Mouse (Mus musculus) monocyte, adult 5-6 weeks (primary cell): ENCODE results near the gene Rnf121. TPM values are rescaled to one million over a fixed set of nuclear protein-coding genes. Genes with fewer than 3 reads are reported as not detected.
A peak's percentile ranks its signal among the peaks of the same experiment; 100 is the strongest.

Source experiments
- ATAC-seq: fragments of 153-309, 156-312 bp; replicated peaks from 2 replicates; pipeline ENCODE4 v1.8.0; 2017; ENCODE audit warnings: mild to moderate bottlenecking; ENCODE audit not compliant: low TSS enrichment, insufficient number of reproducible peaks, severe bottlenecking, poor library complexity, low FRiP score
- total RNA-seq: library from RNA; stranded (forward); fragments of 200-1000, 200-491, 200-594 nt; gene quantifications from 3 replicates; pipeline ENCODE4 v1.2.3, GENCODE M21; 2017

Rnf121 gene
- total RNA-seq: 13.5 to 24.5 TPM (median 15.9 TPM) in 3 replicates

DNA sequence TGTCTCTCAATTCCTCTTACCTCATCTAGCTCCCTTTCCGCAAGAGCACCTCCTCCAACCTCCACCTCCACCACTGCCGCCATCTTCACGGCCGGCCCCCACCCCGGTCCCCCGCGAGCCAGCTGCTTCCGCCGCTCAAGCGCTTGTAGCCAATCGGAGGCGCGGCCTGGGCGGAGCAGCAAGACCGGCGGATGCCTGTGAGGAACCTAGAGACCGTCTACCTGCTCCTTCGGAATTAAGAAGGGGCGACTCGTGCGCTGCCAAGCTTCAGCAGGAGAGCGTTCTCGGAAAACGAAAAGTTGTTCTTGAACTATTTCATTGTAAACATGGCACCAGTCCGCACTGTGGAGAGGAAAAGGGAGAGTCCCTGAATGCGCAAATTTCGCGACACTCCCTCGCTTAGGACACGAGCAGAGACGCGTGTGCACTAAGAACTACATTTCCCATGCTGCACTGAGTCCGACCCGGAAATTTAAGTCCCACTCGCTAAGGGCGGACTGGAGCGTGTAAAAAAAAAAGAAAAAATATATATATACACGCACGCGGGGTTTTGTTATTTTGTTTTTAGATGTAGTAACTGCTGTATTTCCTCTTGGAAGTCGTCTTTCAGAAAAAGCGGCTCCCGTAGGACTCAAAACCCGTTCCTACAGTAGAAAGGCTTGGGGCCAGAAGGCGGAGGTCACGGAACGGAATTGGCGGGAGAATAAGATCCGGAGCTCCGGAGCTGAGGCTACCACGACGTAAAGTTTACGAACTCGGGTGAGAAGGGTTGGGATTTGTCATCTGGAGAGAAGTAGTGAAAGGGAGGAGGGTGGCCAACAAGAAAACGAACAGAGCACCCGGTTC lies at the start of gene Rnf121, which contains the start of the genes Xndc1 and Xntrpc:
Rnf121 (minus strand) TSS at position 424 of the 846 bp plus-strand sequence.
Xndc1 (plus strand) TSS at position 466 of the 846 bp plus-strand sequence.
Xntrpc (plus strand) TSS at position 668 of the 846 bp plus-strand sequence.
- ATAC-seq: peak; percentile 96

DNA sequence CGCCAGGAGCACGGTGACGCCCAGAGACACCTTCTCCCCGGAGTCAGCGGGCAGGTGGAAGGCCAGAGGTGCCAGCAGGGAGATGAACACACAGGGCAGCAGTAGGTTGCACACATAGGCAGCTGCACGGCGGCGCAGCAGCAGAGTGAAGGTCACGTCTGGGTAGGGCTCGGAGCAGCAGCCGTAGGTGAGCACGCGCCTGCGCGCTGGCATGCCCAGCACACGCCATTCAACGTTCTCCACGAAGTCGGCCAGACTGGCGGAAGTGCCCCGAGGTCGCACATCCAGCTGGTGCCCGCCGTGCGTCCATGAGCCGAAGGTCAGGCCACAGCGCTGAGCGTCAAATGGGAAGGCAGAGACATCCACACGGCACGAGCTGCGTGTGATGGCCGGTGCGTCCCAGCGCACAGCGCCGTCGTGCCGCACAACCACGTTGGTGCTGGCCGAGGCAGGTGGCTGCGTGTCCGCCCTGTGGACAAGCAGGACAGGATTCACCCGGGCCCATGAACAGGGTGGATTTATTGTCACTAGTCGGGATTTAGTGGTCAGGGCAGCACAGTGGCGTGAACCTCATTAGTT lies 48.0 kb upstream of the Rnf121 start:
- ATAC-seq: no peak

DNA sequence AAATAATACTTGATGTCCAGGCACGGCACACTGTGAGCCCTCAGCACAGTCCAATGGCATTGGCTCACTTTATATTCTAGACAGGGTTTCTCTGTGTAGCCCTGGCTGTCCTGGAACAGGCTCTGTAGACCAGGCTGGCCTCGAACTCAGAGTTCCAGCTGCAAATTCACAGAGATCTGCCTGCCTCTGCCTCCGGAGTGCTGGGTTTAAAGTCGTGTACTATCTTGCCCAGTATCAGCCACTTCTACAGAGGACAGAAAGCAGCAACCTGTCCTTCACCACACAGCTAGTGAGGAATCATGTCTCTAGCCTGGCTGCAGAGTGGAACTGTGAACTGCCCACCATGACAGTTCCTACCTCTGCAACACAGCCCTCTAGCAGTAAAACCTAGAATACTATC lies 44.5 kb upstream of the Rnf121 start:
- no peak for ATAC-seq

DNA sequence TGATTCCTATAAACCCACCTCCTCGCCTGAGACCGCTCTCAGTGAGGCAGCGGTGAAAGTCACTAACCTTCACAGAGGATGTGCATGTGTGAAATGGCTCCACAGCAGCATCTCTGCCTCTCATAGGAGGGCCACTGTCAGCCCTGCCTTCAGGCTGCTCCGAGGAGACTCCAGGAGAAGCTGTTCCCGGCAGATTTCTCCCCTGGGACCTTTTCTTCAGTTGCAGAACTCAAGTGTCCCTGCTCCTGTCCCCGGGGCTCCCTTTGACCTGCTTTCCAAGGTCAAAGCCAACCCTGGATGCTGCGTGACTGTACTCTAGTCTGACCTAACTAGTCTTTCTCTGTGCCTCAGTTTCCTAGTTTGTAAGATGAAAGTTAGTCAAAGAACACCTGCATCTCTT lies 43.9 kb upstream of the Rnf121 start, which contains the start of gene Art5:
Art5 (minus strand) TSS at position 319 of the 400 bp plus-strand sequence.
- ATAC-seq: no peak

DNA sequence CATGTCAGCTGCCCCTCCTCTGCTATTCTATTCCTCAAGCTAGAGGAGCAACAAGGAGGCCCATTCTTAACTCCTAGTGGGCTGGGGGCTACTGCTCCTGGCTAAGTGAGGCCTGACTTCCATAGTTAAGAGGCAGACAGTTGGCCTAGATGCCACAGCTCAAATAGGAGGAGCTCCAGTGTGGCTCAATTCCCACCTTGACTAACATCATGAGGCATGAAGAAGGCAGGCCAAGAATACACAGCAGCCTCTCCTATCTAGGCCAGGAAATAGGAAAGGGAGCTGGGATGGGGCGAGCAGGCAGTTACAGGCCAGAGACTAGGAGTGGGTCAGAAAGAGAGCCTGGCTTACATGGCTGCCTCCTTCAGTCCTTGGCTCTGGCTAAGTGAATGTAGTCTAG lies 42.9 kb upstream of the Rnf121 start:
- ATAC-seq: no peak

DNA sequence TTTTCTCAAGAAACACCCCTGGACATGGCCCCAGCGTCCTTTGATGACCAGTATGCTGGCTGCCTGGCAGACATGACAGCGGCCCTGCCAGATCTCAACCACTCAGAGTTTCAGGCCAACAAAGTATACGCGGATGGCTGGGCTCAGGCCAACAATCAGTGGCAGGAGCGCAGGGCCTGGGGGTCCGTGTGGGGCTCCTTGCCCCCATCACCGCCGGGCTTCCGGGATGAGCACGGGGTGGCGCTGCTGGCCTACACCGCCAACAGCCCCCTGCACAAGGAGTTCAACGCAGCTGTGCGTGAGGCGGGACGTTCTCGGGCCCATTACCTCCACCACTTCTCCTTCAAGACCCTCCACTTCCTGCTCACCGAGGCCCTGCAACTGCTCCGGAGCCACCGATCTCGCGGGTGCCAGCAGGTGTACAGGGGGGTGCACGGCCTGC lies 41.5 kb upstream of the Rnf121 start:
- no peak for ATAC-seq

DNA sequence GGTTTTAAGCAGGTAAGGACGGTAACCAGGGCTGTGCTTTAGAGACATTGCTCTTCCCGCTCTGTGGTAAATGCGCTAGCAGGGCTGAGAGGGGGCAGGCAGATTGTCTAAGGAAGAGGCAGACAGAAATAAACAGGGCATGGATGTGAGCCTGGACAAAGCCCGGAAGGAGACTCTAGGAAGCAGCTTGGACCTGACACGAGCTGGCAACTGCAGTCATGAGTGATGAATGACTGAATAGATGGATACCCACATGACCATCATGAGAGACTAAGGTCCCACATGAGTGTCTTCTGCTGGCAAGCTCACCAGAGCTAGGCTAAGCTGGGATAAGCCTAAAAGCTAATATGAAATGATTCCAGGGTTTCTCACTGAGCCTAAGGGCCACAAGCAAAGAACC lies 38.9 kb upstream of the Rnf121 start:
- no peak for ATAC-seq

DNA sequence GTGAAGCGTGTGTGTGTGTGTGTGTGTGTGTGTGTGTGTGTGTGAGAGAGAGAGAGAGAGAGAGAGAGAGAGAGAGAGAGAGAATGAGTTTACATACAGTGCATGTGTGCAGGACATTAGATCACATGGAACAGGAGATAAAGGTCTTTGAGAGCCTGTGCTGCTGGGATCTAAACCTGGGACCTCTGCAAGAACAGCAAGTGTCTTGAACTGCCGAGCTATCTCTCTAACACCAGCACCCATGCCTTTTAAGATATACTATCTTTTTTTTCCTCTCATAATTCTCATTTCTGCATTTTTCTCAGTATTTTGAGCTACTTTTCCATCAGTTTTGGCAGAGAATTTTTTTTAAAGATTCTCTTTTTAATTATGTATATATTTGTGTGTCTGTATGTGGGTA lies 38.3 kb upstream of the Rnf121 start:
- ATAC-seq: no peak

DNA sequence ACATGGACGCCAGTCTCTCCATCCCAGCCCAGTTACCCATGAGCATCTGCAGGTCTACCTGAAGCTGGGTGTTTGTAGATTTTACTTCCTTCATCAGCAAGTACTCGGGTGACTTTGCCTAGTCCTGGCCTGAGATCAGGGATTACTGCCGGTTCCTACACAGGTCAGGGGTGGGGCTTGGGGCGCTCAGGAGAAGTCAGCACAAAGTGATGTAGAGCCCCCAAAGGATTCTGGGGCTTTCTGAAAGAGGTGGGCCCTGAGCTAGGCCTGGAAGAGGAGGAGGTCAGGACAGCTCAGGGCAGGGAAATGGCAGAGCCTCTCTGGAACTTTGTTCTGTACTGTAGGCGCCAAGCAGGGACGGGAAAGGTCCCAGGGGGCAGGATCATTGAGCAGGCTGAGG lies 37.4 kb upstream of the Rnf121 start:
- ATAC-seq: no peak

DNA sequence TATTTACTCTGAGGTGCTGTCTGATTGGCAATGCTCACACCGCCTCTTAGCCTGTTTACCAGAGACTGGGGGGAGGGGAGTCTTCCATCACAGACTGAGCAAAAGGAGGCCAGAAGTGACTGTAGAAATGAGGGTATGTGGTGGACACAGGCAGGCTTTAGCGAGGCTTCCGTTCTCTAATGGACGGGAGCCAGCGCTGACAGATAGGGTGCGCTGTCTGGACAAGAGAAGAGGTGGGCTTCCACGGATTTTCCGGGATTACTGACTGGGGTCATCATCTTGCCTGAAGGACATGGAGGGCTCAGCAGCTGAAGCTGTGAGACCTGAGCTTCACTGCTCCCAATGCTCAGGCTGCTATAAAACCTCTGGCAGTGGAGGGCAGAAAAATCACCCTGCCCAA lies 37.0 kb upstream of the Rnf121 start:
- ATAC-seq: no peak

DNA sequence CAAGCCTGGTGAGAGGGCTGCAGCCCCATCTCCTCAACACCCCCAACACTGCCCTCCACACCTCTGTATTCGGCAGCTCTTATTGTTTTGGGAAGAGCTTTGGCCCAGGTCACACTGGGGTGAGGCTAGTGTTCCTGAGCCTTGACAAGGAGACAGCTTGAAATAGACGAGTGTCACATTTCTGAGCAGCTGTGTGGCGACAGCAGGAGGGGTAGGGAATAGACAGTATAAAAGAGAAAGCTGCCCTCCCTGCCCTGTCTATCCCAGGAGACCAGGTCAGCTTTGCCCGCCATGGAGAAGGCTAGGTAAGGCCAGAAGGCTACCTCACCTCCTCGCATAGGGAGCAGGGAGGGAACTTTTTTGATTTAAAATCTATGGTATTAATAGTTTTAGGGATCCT lies 36.2 kb upstream of the Rnf121 start, which contains the start of gene Art1:
Art1 (plus strand) TSS at position 257 of the 400 bp plus-strand sequence.
- ATAC-seq: no peak

DNA sequence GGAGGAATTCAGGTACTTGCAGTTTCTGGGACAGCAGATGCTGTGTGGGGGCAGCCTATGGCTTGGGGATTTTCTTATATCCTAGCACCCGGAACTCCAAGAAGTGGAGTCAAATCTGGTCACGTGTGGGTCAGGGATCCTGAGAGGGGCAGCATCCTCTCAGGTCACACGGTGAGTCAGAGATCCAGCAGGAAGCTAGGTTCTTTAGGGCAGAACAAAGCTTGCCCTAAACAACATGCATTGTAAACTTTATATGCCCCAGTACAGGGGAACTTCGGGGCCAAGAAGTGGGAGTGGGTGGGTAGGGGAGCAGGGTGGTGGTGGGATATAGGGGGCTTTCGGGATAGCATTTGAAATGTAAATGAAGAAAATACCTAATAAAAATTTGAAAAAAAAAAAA lies 35.6 kb upstream of the Rnf121 start:
- no peak for ATAC-seq

DNA sequence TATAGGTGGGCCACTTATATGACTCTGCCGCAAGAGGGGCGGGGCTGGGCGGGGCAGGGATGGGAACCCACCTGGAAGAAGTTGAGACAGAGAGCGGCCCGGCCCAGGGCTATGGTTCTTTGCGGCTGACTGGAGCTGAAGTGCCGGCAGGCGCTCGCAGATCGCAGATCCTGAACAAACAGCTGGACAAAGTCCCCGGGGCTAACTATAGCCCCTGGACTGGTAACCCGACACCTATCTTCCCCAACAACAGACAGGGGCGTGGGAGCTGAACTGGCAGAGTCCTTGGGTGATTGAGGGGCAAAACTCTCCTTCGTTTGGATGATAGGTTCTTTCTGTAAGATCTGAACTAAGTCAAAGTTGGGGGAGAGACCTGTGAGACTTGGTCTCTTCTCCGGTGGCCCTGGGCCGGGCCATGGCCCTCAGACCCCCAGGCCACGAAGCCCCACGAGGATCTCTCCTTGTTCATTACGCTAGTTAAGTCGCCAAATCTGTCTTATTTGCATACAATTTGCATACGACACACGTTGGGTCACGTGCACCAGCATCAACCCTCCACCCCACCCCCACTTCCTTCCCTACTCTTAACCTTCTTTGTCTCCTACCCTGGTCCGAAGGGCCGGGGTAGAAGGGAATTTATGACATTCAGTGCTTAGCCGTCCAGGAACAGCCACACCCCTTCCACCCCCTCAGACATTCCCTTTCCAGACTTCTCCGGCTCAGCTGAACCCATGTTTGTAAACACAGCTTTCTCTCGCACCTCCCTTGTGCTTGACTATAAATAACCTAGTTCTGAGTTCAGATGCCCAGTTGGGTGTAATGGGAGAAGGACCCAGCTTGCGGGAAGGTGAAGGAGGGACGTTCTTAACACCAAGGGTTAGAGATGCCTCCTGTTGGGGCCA lies 34.7 kb upstream of the Rnf121 start:
- ATAC-seq: 0 out of 2 replicates have a peak, but pooled peaks have one; percentile 33

DNA sequence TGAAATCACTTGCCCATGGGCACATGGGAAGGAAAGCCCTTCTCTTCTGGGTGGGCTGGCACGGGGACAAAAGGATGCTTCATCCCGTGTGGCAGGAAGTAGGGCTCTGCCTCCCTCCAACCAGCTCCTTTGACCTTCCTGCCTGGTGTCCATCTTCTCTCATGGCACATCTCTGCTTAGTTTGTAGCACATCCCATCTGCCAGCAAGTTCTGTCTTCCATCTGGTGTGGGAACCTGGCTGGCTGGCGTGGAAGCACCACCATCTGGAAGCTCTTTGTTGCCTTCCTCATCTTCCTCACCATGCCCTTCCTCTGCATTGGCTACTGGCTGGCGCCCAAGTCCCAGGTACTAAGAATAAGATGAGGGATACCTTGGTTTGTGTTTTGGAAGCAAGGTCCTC lies 22.1 kb upstream of the Rnf121 start:
- ATAC-seq: no peak

DNA sequence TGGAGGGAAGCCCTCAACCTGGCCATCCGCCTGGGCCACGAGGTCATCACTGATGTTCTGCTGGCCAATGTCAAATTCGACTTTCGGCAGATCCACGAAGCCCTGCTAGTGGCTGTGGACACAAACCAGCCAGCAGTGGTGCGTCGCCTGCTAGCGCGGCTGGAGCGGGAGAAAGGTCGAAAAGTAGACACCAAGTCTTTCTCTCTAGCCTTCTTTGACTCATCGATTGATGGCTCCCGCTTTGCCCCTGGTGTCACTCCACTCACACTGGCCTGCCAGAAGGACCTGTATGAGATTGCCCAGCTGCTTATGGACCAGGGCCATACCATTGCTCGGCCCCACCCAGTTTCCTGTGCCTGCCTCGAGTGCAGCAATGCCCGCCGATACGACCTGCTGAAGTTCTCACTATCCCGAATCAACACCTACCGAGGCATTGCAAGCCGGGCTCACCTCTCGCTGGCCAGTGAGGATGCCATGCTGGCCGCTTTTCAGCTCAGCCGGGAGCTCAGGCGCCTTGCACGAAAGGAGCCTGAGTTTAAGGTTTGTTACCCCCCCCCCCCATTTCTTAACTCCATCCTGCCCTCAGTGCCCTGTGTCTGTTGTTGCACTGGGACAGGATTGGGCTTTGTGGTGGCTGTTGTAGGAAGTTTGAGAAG lies 18.9 kb upstream of the Rnf121 start:
- ATAC-seq: no peak

DNA sequence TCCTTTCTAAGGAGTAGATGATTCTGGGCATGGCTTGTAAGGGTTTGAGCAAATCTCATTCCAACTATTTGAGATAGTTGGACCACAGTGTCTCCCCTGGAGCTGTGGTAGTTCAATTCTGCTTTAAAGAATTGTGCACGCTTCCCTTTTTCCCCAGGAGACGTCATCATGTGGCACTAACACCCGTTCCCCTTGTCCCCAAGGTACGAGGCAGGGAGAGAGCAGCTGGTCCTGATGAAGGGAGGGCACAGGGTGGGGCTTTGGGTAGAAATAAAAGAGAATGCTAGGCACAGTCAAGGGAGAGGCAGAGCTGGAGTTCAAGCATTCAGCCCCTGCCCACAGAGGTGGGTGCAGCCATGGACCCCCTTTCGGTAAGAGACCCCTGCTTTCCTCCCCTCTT lies 17.5 kb upstream of the Rnf121 start, which contains the start of gene Trpc2:
Trpc2 (plus strand) TSS at position 301 of the 400 bp plus-strand sequence.
- ATAC-seq: no peak

DNA sequence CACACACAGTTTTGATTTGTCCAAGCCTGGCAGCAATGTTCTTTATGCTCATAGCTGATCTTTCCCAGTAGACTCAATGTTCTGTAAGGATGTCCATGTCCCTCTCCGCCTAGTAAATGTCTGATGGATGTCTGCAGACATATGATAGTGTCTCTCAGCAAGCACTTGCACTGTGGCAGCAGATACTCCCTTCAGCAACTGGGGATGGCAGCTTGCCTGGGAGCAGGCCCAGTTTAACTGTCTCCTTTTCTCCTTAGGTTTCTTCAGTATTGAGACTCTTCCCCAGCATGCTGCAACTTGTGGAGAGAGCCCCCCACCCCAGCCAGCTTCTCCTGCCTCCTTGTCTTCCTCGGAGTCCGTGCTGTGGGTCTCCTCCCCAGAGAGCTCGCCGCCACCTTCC lies 16.5 kb upstream of the Rnf121 start:
- no peak for ATAC-seq

DNA sequence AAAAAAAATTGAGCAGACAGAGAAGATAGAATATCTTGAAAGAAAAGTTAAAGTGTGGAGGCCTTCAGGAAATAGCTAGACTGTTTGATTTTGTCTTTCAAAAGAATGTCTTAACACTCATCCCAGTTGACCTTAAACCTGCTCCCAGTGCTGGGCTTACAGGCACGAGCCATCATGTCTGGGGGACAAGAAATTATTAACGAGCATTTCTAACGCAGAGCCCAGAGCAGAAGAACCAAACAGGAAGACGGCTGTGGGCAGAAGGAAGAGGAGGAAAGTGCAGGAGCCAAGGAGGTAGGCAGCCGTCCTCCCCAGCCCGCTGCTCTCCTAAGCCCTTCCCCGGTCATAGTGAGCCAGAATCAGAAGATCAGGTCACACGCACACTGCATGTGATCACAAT lies 15.0 kb upstream of the Rnf121 start:
- ATAC-seq: no peak
